Mouse (Mus musculus) gastrocnemius, postnatal 36 days (tissue): Measurements from ENCODE around the gene Ubl4a. TPM values are rescaled to one million over a fixed set of nuclear protein-coding genes. Genes with fewer than 3 reads are reported as not detected.

Source experiments
- microRNA-seq, 2 experiments: library from miRNA; unstranded; fragments of <30 nt; microRNA quantifications; one replicate each; pipeline ENCODE4 v1.2.0; 2021
- total RNA-seq, 2 experiments: library from RNA; stranded (reverse); gene quantifications; 2 replicates each; pipeline ENCODE4 v1.2.3; 2021

Ubl4a gene
- total RNA-seq, 2 experiments from 2014 or later = 49.5 to 51.4 TPM

Small RNAs within 50 kb of the gene (microRNA-seq; reads per million reads assigned to microRNA genes)
- 0 reads per million in 2 experiments for gene Mir7092

Other genes starting within 250 kb of the Ubl4a start
- not detected for gene Opn1mw, start 245.8 kb downstream of the Ubl4a start, total RNA-seq
- 10 to 100 TPM; 21.6 to 27.7 TPM for gene Mecp2, start 237.9 kb downstream of the Ubl4a start, total RNA-seq
- not detected for gene Tex28, start 205.4 kb downstream of the Ubl4a start, total RNA-seq
- not detected for gene Tktl1, start 196.0 kb downstream of the Ubl4a start, total RNA-seq
- gene Flna, start 123.4 kb downstream of the Ubl4a start, total RNA-seq = 10 to 100 TPM; 32.9 to 39.5 TPM
- gene Emd, start 118.5 kb downstream of the Ubl4a start, total RNA-seq = 10 to 100 TPM; 18.1 to 20.5 TPM
- 100 to 1,000 TPM; 133 to 141 TPM for gene Rpl10, start 102.4 kb downstream of the Ubl4a start, total RNA-seq
- 10 to 100 TPM; 39.0 to 43.7 TPM for gene Taz, start 91.3 kb downstream of the Ubl4a start, total RNA-seq
- gene Dnase1l1, start 90.9 kb downstream of the Ubl4a start, total RNA-seq = 100 to 1,000 TPM; 102 to 107 TPM
- 10 to 100 TPM; 83.9 to 88.0 TPM for gene Atp6ap1, start 76.1 kb downstream of the Ubl4a start, total RNA-seq
- gene Gdi1, start 68.2 kb downstream of the Ubl4a start, total RNA-seq = 10 to 100 TPM; 28.6 to 33.1 TPM
- gene Fam50a, start 60.2 kb downstream of the Ubl4a start, total RNA-seq = 10 to 100 TPM; 21.7 to 22.1 TPM
- gene Plxna3, start 44.2 kb downstream of the Ubl4a start, total RNA-seq = under 1 TPM; 0.46 to 0.64 TPM
- gene Lage3, start 19.6 kb downstream of the Ubl4a start, total RNA-seq = 10 to 100 TPM; 33.8 to 36.3 TPM
- gene Slc10a3, start 131 bp upstream of the Ubl4a start, total RNA-seq = 1 to 10 TPM; 2.1 to 2.3 TPM
- 10 to 100 TPM; 12.5 to 12.6 TPM for gene Fam3a, start 20.1 kb upstream of the Ubl4a start, total RNA-seq
- 10 to 100 TPM; 20.6 to 24.2 TPM for gene Ikbkg, start 20.1 kb upstream of the Ubl4a start, total RNA-seq
- gene G6pdx, start 56.0 kb upstream of the Ubl4a start, total RNA-seq = 1 to 10 TPM; 2.9 to 3.3 TPM
- not detected for gene Gm6880, start 108.2 kb upstream of the Ubl4a start, total RNA-seq
- not detected for gene Olfr1326-ps1, start 201.7 kb upstream of the Ubl4a start, total RNA-seq
- gene Olfr1325, start 219.5 kb upstream of the Ubl4a start, total RNA-seq = not detected